Mouse (Mus musculus) adrenal gland, adult 10 weeks (tissue): ENCODE measurements around the gene Chrm1. TPM values are rescaled to one million over a fixed set of nuclear protein-coding genes. Genes with fewer than 3 reads are reported as not detected.

Experiments used
- polyA plus RNA-seq: library from polyadenylated mRNA; stranded (reverse); fragments of 350-450 nt; fragmentation: Illumina TruSeq; extraction: RNeasy Lipid Tissue Mini Kit (QIAGEN cat#74804); gene quantifications from one replicate; pipeline ENCODE4 v1.2.3, GENCODE M21; 2014; ENCODE audit warnings: low read depth, low replicate concordance

The Chrm1 gene
- polyA plus RNA-seq, result 0.23 TPM

GRCm38 (mm10) chr19:8663360-8663839, at the start of gene Chrm1:
Gene Chrm1 (plus strand): TSS chr19:8663789.

GRCm38 (mm10) chr19:8617904-8618303, 45.7 kb upstream of the Chrm1 start, which contains the start of gene Slc22a6:
Gene Slc22a6 (plus strand): TSS chr19:8618039.

GRCm38 (mm10) chr19:8722907-8723573, 59.5 kb downstream of the Chrm1 start, which contains the start of gene Slc3a2:
Gene Slc3a2 (minus strand): TSS chr19:8723369.

Other genes starting within 250 kb of the Chrm1 start
- not detected for gene Slc22a8, start 72.5 kb upstream of the Chrm1 start, polyA plus RNA-seq
- not detected for gene Slc22a6, start 45.8 kb upstream of the Chrm1 start, polyA plus RNA-seq
- 163 TPM for gene Slc3a2, start 59.6 kb downstream of the Chrm1 start, polyA plus RNA-seq
- 15.5 TPM for gene Wdr74, start 72.0 kb downstream of the Chrm1 start, polyA plus RNA-seq
- gene 1700092M07Rik, start 76.9 kb downstream of the Chrm1 start, polyA plus RNA-seq, result not detected
- 63.2 TPM for gene Stx5a, start 77.6 kb downstream of the Chrm1 start, polyA plus RNA-seq
- 68.2 TPM for gene Nxf1, start 93.3 kb downstream of the Chrm1 start, polyA plus RNA-seq
- 50.0 TPM for gene Tmem223, start 107.2 kb downstream of the Chrm1 start, polyA plus RNA-seq
- 51.8 TPM for gene Tmem179b, start 110.7 kb downstream of the Chrm1 start, polyA plus RNA-seq
- 1.4 TPM for gene Taf6l, start 122.6 kb downstream of the Chrm1 start, polyA plus RNA-seq
- gene Polr2g, start 134.8 kb downstream of the Chrm1 start, polyA plus RNA-seq, result 94.7 TPM
- gene Zbtb3, start 138.8 kb downstream of the Chrm1 start, polyA plus RNA-seq, result 0.47 TPM
- 87.3 TPM for gene Ttc9c, start 155.5 kb downstream of the Chrm1 start, polyA plus RNA-seq
- 117 TPM for gene Hnrnpul2, start 156.2 kb downstream of the Chrm1 start, polyA plus RNA-seq
- not detected for gene AC129217.1, start 166.0 kb downstream of the Chrm1 start, polyA plus RNA-seq
- 24.6 TPM for gene Bscl2, start 173.7 kb downstream of the Chrm1 start, polyA plus RNA-seq
- 2.2 TPM for gene Gng3, start 175.4 kb downstream of the Chrm1 start, polyA plus RNA-seq
- gene Lrrn4cl, start 187.0 kb downstream of the Chrm1 start, polyA plus RNA-seq, result 3.3 TPM
- 25.3 TPM for gene Ubxn1, start 207.7 kb downstream of the Chrm1 start, polyA plus RNA-seq
- 3.3 TPM for gene Uqcc3, start 217.1 kb downstream of the Chrm1 start, polyA plus RNA-seq
- gene Lbhd1, start 219.9 kb downstream of the Chrm1 start, polyA plus RNA-seq, result 76.6 TPM
- not detected for gene Gm49403, start 220.1 kb downstream of the Chrm1 start, polyA plus RNA-seq
- 7.9 TPM for gene 1810009A15Rik, start 225.1 kb downstream of the Chrm1 start, polyA plus RNA-seq
- not detected for gene Gm49416, start 225.1 kb downstream of the Chrm1 start, polyA plus RNA-seq
- gene Ints5, start 229.2 kb downstream of the Chrm1 start, polyA plus RNA-seq, result 1.2 TPM
- 97.8 TPM for gene Ganab, start 234.3 kb downstream of the Chrm1 start, polyA plus RNA-seq